Mouse (Mus musculus) urinary bladder, postnatal 4 days (tissue): Measurements from ENCODE around the gene Defb28.

Experiments used
- DNase-seq, 2 experiments: peaks; one replicate each; pipeline ENCODE4 v3.0.0; 2021 to 2022; ENCODE audit warnings: low spot score in 2 of 2

Gene Defb28

DNA sequence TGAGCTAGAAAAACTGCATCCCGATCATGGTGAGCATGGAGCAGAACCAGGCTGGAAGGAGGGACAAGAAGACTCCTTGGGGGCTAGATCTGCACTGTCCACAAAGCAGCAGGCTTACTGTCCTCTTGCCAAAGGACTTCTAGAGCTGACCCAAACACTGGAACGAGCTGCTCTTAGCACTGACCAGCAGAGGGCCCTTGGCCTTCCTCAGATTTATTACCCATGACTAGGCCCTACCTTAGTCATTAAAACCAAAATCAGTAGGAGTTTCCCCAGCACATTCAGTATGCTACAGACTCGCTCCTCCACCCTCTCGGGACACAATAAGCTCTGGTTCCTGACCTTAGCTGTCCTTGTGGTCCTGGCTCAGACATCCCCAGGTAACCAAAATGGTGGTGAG is at the start of gene Defb28:
Gene Defb28 (plus strand): TSS at position 275 of the 400 bp plus-strand sequence.
- no peak for DNase-seq

DNA sequence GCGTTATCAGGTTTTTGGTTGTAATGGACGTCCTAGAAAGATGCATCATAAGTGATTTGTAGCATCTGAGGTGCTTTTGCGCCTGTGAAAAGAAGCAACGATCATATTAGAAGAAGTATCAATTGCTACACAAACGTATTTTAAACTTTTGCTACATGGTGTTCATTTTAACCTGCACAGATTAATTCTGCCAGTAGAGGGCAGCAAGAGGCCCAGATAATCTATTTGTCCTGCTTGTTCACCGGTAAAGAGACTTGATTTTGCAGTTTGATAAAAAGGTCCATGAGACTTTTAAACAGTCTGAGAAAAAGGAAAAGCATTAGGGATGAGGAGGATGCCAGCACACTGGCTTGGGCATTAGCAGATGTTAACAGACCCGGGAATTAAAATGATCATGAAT is 47.1 kb upstream of the Defb28 start:
- no peak for DNase-seq

DNA sequence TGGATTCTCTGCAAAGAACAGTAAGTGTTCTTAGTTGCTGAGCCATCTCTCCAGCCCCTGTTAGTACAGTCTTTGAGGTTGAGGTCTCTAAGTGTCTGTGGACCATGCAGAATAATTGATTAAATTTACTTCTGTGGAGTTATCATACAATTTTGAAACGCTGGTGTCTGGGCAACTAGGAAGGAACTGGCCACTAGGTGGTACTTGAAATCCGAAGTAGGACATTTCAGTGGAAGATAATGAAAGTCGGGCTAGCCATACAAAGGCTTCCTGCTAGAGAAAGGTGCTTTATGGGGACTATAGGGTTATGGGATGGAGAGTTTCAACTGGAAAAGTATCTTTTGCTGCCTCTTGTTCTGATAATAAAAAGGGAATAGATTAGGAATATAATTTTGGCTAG is 45.6 kb upstream of the Defb28 start:
- DNase-seq, result no peak

DNA sequence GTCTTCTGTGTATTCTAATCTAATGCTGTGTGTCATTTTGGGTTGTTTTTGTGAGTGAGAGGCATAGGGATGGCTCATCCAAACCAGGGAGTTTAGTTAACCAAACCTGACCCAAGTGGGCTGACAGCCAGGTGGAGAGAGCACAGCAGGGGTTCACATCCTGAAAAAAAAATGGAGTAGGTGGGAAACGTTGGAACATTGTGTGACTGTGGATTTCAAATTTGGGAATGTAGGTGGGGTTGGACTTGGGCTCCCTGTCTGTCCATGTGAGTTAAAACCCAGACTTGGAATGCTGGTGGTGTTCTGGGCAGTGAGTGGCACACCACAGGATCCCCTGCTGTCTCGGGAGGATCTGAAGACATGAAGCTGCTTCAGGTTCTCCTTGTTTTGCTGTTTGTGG is 41.3 kb upstream of the Defb28 start, which contains the start of gene Defb20:
Gene Defb20 (plus strand): TSS at position 301 of the 400 bp plus-strand sequence.
- DNase-seq, result no peak

DNA sequence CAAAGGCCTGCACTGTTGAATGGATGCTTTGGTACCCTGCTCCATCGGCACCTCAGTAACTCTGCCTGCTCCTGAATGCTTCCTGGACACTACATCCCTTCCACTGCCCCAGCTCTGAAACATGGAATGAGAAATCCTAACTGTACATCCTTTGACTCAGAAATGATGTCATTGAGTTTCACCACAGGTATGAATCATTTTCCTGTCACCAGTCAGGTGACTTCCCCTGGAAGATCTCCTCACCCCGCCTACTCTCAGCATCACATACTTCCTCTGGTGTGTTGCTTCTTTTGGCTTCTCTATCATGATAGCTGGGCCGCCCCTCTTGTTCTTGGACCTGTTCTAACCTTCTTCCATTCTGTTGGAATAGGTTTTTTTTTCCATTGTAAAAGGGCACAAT is 37.2 kb upstream of the Defb28 start:
- DNase-seq, result no peak

DNA sequence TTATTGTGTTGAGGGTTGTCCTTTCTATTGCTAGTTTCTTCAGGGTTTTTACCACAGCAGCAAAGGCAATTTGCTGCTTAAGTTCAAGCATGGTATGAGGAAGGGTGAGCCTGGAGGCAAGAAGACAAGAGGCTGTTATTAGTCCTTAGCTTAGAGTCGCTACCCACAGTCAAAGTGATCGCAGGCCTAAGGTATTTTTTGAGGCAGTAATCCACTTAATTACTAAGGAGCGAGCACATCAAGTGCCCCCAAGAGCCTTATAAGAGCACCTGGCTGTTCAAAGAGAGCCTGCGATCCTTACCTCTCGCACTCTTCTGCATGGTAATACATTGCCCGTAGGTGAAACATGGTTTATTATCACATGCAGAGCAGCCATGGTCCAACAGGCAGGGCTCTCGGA is 36.3 kb upstream of the Defb28 start:
- no peak for DNase-seq

DNA sequence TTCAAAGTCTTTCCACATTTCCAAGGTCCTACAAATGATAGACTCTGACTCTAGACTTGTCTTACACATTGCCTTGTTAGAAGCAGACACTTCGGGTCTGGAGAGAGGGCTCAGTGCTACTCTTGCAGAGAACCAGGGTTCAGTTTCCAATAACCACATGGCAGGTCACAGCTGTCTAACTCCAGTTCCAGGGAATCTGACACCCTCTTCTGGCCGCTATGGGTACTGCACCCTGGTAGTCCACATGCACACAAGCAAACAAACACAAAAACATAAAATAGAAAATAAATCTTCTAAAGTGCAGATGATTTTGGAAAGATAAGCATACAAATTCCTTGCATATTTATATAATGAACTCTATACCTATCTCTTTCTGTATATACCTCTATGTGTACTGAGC is 31.0 kb upstream of the Defb28 start:
- DNase-seq, result no peak

DNA sequence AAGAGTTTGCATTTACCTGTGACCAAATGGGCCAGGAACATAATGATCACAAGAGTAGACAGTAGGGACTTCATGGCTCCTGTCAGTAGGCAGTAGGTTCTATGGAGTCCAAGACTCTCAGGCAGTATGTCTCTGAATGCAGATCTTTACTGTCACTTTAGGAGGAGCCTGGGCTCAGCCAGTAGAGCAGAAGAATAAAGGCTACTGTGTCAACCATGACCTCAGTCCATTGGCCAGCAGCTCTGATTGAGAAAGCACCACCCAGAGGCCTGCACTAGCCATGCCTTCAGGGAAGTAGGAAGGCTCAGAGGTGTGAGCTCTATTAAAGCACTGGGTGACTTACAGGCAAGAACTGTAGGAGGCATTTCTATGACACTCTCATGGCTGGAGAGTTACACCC is 28.0 kb upstream of the Defb28 start, which contains the start of gene Defb22:
Gene Defb22 (minus strand): TSS at position 101 of the 400 bp plus-strand sequence.
- no peak for DNase-seq

DNA sequence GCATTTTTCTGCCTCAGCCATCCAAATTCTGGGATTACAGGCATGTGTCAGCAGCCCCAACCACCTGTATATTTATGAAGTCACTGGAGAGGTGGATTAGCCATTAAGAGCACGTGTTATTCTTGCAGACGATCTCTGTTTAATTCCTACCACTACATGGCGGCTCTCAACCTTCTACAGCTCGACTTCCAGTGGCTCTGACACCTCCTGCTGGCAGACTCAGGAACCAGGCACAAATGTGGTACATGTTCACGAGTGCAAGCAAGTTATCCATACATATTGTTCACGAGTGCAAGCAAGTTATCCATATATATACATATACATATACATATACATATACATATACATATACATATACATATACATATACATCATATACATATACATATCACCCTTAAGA is 24.9 kb upstream of the Defb28 start:
- no peak for DNase-seq

DNA sequence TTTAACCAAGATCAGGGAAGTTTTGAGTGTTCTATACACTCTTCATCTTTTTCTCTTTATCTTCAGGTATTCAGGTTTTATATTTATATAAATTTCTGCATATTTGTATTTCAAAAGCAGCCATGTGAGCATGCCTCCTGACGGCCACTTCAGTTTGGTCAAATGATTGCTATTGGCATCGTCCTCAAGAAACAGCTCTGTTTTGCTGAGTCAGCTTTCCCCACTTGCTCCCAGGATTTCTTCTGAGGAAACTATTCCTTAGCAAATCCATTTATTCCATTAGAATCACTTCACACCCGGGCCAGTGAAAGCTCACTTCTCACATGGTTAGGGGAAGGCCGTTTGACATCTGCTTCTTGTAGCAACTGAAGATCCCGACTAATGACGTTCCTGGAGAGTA is 20.0 kb upstream of the Defb28 start:
- DNase-seq, result no peak

DNA sequence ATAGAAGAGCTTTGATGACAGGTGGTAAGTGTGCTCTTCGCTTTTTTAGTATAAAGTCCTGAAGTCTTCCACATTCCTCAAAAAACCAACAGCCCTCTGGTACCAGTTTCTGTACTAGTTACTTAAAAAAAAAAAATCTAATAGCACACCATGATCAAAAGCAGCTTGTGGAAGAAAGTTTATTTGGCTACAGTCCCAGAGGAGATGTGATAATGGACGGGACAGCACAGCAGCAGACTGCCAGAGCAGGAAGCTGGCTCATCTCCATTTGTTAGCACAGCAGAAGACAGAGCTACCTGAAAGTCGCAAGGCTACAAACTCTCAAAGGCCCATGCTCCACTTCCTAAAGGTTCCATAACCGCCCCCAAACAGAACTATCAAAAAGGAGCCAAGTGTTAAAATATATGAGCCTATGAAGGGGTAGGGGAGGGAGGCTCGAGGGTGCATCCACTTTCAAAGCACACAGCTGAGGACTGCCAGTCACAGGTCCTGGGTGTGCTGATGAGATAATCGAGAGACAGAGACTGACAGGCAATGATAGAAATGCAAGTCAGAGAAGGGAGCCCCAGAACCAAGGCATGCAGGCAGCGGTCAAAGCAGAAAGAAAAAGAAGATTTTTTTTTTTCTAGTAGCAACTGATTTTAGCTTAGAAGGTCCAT is 17.7 kb upstream of the Defb28 start:
- DNase-seq, result no peak

DNA sequence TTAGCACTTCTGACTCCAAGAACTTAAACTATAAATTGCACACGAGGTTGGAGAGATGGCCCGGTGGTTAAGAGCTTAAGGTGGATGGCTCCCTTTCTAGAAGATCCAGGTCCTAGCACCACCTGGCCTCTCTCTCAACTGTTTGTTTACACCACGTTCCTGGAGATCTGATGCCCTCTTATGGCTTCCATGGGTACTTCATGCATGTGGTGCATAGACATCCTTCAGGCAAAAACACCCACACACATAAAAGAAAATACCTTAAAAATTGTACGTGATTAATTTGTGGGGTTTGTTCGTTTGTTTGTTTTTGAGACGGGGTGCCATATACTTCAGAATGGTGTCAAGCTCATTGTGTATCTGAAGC is 17.2 kb upstream of the Defb28 start:
- no peak for DNase-seq

DNA sequence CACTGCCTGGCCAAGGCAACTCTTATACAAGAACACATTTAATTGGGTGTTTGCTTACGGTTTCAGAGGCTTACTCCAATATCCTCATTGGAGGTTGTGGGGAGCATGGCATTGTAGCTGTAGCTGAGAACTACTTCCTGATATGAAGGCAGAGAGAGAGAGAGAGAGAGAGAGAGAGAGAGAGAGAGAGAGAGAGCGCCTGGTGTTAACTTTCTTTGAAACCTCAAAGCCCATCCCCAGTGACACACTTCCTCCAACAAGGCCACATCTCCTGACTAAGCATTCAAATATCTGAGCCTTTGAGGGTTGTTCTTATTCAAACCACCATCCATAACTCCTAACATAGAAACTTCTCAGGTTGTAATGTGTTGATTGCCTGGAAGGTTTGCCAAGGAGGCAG is 14.1 kb upstream of the Defb28 start:
- DNase-seq, result no peak

DNA sequence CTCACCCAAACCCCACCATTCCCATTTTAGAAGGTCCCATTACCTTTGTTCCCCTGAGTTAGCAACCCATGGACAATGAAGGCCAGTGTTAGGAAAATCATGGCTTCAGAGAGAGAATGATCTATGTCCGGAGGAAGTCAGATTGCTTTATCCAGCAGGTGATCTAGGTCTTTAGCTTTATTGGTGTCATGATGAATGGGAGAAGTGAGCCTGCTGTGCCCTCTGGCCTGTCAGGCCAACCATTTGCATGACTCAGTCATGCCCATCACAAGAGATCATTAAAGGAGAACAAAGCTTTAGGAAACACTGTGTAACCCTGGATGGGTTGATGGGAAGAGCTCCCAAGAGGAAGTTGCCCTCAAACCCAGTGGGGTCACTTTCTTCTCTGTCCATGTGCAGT is 6.5 kb upstream of the Defb28 start, which contains the start of gene Defb26:
Gene Defb26 (minus strand): TSS at position 101 of the 400 bp plus-strand sequence.
- DNase-seq, result no peak

DNA sequence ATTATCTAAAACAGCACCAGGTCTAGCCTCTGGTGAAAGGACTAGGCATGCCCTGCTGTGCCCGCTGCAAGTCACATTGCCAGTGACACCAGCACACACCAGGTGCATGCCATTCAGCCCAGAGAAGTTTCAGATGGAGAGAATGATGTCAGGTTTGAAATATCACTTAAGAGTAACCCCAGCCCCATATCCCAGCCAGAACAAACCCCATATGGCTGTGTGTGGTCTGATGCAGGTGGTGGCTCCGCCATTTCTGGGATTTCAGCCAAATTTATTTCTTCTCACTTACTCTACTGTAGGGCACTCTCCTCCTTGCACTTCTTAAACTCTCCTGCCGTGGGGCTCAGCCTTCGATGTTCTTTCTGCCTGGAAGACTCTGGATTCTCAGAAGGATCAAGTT is 2.0 kb upstream of the Defb28 start:
- peak in 1 of 2 experiments; percentile 25 for DNase-seq

DNA sequence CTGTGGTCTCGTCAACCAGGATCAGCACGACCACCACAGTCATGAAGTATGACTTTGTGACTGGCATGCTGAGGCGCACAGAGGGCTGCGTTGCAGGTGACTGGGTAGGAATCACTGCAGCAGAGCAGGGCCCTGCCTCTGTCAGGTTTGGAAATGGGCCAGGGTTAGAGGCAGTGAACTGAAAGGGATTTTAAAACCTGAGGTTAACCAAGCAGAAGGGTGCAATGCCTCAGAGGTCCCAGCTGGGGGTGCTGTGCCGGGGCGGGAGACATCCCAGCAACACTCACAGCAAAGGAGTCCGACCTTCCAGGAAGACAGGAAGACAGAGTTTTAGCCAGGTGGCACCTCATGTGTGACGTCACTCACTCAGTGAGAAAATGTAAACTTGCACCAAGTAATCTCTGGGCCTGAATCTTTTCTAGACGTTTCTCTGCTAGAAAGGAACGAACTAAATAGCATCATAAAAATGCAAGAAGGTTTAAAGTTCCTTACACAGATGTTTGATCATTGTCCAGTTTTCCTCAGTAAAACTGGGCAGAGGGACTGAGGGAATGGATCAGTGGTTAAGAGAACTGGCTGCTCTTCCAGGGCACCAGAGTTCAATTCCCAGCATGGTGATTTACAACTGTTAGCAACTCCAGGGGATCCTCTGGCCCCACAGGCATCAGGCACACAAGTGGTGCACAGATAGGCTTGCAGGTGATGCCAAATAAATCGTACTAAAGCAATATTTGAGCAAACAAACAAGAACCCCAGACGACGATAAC is 22.1 kb downstream of the Defb28 start, which contains the start of gene Defb29:
Gene Defb29 (minus strand): TSS at position 155 of the 767 bp plus-strand sequence.
- DNase-seq, result no peak

DNA sequence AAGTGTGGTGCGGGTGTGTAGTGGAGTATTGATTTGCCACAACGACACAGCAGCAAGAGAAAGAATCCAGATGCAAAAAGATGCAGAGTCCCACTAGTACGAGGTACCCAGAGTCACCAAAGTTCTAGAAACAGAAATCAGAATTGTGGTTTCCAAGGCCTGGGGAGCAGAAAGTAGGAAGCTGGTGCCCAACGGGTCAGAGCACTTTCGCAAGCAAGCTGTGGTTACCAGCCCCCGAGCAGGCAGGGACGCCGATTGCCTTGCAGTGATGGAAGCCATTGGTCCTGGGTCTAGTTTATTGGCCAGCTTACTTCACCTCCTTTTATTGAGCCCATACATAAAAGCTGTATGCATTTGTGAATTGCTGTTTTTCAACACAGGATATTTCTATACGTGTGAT is 23.9 kb downstream of the Defb28 start:
- DNase-seq, result no peak

DNA sequence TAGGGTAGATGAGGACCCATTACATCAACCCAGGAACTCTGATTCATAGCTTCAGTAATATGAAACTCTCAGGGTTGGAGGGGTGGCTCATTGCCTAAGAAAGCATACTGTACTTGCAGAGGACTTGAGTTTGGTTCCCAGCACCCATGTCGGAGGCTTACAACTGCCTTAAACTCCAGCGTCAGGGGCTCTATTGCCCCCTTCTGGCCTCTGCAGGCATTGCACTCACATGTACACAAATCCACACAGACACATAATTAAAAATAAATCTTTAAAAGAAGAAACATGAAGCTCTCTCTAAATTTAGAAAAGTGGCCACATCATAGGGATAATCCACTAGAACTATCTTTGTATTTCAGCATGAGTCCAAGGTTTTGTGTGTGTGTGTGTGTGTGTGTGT is 24.8 kb downstream of the Defb28 start:
- DNase-seq, result no peak

DNA sequence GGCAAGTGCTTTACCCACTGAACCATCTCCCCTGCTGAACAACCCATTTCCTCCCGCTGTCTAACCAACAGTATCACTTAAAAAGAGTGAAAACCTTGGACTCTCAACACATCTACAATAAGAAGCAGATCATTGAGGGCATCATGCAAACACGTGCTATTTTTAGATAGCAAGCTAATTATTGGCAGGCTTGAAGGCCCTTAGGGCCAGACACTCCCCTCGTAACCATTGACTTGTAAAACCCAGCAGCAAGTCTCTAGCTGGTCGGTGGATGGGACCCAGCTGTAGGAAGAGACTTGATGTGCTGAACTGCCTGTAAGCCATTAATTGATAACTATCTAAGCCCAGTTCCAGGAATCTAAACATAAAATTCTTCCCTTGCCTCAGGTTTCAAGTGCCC is 25.4 kb downstream of the Defb28 start:
- no peak for DNase-seq

DNA sequence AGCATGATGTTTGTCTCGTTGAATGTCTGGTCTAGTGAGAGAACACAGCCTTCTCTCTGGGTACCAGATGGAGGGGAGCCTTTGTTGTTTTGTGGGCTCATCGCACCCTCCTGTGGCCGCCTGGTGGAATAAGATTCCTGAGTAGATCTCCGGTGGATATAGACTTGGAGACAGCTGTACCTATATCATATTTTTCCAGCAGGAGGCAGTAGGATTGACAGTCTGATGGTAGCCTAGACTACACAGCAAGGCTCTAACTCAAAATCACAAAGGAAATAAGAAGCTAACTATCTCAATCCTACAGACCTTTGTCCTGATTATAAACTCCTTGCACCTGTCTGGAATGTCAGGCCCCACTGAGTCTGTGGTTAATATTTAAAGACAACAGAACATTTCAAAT is 26.6 kb downstream of the Defb28 start:
- DNase-seq, result peak; percentile 46 to 65

DNA sequence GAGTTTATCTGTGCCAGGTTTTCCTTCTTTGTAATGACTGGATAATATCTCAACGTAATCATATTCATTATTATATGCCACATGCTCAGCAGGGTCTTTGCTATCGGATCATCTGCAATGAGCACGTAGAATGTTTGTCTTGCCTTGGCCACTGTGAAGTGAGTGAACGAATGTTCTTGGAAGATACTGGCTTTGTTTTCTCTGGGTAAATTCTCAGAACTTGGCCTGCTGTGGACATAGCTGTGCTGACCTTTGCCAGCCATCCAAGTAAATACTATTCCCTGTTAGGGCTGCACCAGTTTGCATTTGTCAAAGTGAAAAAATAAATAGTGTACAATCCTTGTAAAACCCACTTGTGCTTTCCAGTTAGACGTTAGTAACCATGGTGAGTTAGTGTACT is 30.1 kb downstream of the Defb28 start:
- DNase-seq, result no peak

DNA sequence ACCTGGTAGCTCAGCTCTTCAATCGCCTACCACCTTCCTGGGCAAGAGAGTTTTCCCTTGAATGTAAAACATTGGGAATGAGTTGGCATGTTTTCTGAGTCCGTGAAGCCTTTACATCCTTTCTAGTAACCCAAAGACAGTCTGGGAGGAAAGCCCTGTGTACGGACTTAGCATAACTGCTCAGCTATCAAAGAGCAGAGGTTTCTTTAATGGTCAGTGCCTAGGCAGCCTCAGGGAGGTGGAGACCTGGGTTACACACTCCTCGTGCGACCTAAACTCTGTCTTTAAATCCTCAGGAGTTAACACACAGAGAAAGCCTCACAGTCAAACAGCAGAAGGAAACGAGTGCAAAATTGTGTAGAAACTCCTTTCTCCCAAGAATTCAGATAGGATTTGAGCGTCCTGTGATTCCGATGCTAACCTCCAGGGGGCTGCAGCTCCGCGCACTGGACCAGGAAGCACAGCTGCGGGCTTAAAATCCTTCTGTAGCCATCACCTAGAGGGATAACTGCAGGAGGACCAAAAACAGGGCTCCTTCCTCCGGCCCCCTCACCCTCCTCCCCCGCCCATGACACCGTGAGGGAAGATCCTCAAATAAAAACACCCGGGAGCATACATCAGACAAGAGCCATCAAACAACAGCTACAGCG is 35.8 kb downstream of the Defb28 start:
- DNase-seq, result peak; percentile 35 to 69

DNA sequence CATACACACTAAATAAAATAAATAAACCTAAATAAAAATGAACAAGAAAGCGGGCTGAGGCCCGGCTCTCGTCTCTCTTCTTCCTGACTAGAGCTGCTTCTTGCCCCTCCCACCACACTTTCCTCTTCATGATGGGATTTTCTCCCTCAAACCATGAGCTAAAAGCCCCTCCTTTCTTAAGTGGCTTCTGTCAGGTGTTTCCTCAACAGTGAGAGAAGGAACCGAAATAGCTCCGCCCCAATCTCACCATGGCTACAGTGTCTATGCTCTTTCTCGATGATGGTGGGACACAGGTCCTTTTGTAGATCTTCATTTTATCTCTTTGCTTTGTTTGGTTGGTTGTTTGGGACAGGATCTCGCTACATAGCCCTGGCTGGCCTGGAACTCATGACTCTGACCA is 38.6 kb downstream of the Defb28 start:
- DNase-seq, result no peak
